Mouse (Mus musculus) urinary bladder, postnatal 0 days (tissue): Measurements from ENCODE around the gene Krtap5-3. TPM values are rescaled to one million over a fixed set of nuclear protein-coding genes. Genes with fewer than 3 reads are reported as not detected.

Source experiments
- polyA plus RNA-seq: library from polyadenylated mRNA; unstranded; fragments of >200 nt; fragmentation: Nextera tagmentation; extraction: Ambion mirVana; gene quantifications from 2 replicates; pipeline ENCODE4 v1.2.1, GENCODE M21; 2015

Krtap5-3 gene
- polyA plus RNA-seq, result not detected in 2 replicates

GRCm38 (mm10) chr7:142201064-142201463 is at the start of gene Krtap5-3:
Gene Krtap5-3, plus strand, starts transcription at chr7:142201364.

DNA sequence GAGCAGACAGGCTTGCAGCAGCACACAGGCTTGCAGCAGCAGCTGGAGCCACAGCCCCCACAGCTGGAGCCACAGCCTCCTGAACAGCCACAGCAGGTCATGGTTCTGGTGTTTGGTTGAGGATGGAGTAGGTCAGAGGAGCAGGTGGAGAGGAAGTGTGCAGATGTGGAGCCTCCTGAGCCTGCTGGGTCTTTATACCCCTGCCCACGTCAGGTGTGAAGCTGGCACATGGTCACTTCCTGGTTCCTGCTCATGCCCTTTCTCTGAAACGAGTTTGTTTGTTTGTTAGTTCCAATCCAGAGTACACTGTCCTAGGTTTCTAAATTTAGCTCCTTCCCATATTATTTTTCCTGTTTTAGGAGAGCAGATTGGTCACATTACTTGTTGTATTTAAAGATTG is 44.2 kb upstream of the Krtap5-3 start, which contains the start of gene Gm29735:
TSS of gene Gm29735 (minus strand) at position 101 of the 400 bp plus-strand sequence.

DNA sequence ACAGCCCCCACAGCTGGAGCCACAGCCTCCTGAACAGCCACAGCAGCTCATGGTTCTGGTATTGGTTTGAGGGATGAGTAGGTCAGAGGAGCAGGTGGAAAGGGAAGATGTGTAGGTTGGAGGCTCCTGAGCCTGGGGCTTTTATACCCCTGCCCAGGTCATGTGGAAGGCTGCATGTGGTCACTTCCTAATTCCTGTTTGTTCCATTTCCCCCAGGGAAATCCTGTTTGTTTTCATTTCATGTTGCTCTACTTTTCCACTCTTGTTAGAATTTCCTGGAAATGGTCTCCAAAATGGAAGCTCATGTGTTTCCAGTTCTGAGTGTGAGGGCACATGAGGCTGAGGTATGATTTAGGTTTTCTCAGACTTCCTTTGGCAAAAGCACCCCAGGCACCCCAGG is 35.5 kb upstream of the Krtap5-3 start, which contains the start of gene Gm4553:
TSS of gene Gm4553 (minus strand) at position 101 of the 400 bp plus-strand sequence.

DNA sequence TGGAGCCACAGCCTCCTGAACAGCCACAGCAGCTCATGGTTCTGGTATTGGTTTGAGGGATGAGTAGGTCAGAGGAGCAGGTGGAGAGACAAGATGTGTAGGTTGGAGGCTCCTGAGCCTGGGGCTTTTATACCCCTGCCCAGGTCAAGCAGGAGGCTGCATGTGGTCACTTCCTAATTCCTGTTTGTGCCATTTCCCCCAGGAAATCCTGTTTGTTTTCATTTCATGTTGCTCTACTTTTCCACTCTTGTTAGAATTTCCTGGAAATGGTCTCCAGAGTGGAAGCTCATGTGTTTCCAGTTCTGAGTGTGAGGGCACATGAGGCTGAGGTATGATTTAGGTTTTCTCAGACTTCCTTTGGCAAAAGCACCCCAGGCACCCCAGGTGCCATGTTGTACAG is 25.3 kb upstream of the Krtap5-3 start, which contains the start of gene Krtap5-2:
TSS of gene Krtap5-2 (minus strand) at position 101 of the 400 bp plus-strand sequence.

GRCm38 (mm10) chr7:142190289-142190688 is 10.9 kb upstream of the Krtap5-3 start, which contains the start of gene Gm10153:
Gene Gm10153, minus strand, starts transcription at chr7:142190389.

DNA sequence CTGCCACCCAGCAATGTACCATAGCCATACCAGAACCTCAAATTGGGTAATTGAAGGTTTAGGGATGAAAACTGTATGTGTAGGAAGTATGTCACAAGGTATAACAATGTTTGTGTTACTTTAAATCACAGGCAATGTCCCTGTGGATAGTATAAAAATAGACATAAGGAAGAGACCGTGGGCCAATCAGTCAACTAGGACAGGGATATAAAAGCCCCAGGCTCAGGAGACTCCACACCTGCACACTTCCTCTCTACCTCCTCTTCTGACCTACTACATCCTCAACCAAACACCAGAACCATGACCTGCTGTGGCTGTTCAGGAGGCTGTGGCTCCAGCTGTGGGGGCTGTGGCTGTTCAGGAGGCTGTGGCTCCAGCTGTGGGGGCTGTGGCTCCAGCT is 10.4 kb downstream of the Krtap5-3 start, which contains the start of gene Gm7579:
TSS of gene Gm7579 (plus strand) at position 301 of the 400 bp plus-strand sequence.

DNA sequence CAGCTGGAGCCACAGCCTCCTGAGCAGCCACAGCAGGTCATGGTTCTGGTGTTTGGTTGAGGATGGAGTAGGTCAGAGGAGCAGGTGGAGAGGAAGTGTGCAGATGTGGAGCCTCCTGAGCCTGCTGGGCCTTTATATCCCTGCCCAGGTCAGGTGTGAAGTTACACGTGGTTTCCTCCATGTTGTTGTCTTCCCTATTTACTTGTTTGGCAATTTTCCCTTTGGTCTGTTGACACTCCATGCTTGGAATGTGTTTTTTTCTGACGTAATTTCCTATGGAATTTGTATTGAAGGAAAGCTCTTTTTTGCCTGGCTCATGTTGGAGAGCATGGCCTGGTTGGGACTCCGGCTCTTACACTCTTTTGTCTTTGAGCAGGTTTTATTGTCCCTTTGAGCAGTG is 28.7 kb downstream of the Krtap5-3 start, which contains the start of gene Krtap5-5:
TSS of gene Krtap5-5 (minus strand) at position 101 of the 400 bp plus-strand sequence.

GRCm38 (mm10) chr7:142240978-142241377 is 39.8 kb downstream of the Krtap5-3 start, which contains the start of gene Gm40460:
Gene Gm40460, minus strand, starts transcription at chr7:142241078.

Other genes starting within 250 kb of the Krtap5-3 start
- gene Mob2, start 140.3 kb upstream of the Krtap5-3 start, polyA plus RNA-seq, result 57.5 and 64.2 TPM in 2 replicates
- gene Dusp8, start 105.5 kb upstream of the Krtap5-3 start, polyA plus RNA-seq, result 3.4 and 6.9 TPM in 2 replicates
- not detected in 2 replicates for gene Gm45618, start 80.6 kb upstream of the Krtap5-3 start, polyA plus RNA-seq
- gene Gm39115, start 65.3 kb upstream of the Krtap5-3 start, polyA plus RNA-seq, result not detected in 2 replicates
- gene Gm45337, start 56.8 kb upstream of the Krtap5-3 start, polyA plus RNA-seq, result not detected in 2 replicates
- not detected in 2 replicates for gene Gm29735, start 44.3 kb upstream of the Krtap5-3 start, polyA plus RNA-seq
- gene Gm4553, start 35.6 kb upstream of the Krtap5-3 start, polyA plus RNA-seq, result not detected in 2 replicates
- not detected in 2 replicates for gene Krtap5-2, start 25.4 kb upstream of the Krtap5-3 start, polyA plus RNA-seq
- not detected in 2 replicates for gene Gm10153, start 11.0 kb upstream of the Krtap5-3 start, polyA plus RNA-seq
- not detected in 2 replicates for gene Gm7579, start 10.5 kb downstream of the Krtap5-3 start, polyA plus RNA-seq
- gene Krtap5-5, start 28.6 kb downstream of the Krtap5-3 start, polyA plus RNA-seq, result not detected in 2 replicates
- not detected in 2 replicates for gene Gm40460, start 39.7 kb downstream of the Krtap5-3 start, polyA plus RNA-seq
- gene Gm2431, start 57.0 kb downstream of the Krtap5-3 start, polyA plus RNA-seq, result not detected in 2 replicates
- gene Gm4559, start 73.0 kb downstream of the Krtap5-3 start, polyA plus RNA-seq, result not detected in 2 replicates
- not detected in 2 replicates for gene Krtap5-1, start 95.8 kb downstream of the Krtap5-3 start, polyA plus RNA-seq
- gene Krtap5-4, start 102.2 kb downstream of the Krtap5-3 start, polyA plus RNA-seq, result not detected in 2 replicates
- gene Ifitm10, start 172.4 kb downstream of the Krtap5-3 start, polyA plus RNA-seq, result 41.4 and 42.9 TPM in 2 replicates
- gene Gm49369, start 181.3 kb downstream of the Krtap5-3 start, polyA plus RNA-seq, result not detected in 2 replicates
- gene Ctsd, start 186.7 kb downstream of the Krtap5-3 start, polyA plus RNA-seq, result 581 and 830 TPM in 2 replicates
- gene Syt8, start 233.5 kb downstream of the Krtap5-3 start, polyA plus RNA-seq, result 102 and 108 TPM in 2 replicates
- 12.2 and 17.3 TPM in 2 replicates for gene Tnni2, start 240.4 kb downstream of the Krtap5-3 start, polyA plus RNA-seq